Mouse (Mus musculus) E14TG2a.4 (cell line): ENCODE data around the gene Daglb.

Experiments
- CTCF ChIP-seq: conservative IDR thresholded peaks from 2 replicates; pipeline ENCODE4 v1.5.1; 2014; ENCODE audit warnings: low read length
- POU5F1 ChIP-seq: IDR thresholded peaks from 2 replicates; pipeline ENCODE4 v1.6.1; 2014; ENCODE audit warnings: low read length, borderline replicate concordance

DNA sequence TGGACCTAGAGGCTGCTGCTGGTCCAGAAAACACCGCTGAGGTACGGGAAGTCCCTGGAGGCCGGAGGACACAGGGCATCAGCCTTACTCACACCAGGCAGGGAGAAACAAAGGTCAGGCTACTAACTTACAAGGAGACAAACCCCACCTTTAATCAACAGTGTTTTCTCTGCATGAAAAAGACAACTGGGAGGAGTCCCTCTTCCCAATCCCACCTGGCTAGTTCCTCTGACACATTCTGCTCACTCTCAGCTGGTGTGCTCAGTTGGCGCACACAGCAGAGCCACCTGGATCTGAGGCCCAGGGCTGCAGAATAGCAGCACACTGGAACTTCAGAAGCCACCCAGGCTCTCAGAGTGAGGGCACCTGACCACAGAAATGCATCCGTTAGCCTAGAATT, 50.5 kb downstream of the Daglb start:
- TF ChIP-seq CTCF, result no peak
- no peak for TF ChIP-seq POU5F1
